Mouse (Mus musculus) urinary bladder, adult 18-20 months (tissue): ENCODE results near the gene Cdan1.

Experiments
- DNase-seq, 2 experiments: peaks; one replicate each; pipeline ENCODE4 v3.0.0; 2022; ENCODE audit warnings: low spot score in 2 of 2, mixed read lengths in 2 of 2

The Cdan1 gene

DNA sequence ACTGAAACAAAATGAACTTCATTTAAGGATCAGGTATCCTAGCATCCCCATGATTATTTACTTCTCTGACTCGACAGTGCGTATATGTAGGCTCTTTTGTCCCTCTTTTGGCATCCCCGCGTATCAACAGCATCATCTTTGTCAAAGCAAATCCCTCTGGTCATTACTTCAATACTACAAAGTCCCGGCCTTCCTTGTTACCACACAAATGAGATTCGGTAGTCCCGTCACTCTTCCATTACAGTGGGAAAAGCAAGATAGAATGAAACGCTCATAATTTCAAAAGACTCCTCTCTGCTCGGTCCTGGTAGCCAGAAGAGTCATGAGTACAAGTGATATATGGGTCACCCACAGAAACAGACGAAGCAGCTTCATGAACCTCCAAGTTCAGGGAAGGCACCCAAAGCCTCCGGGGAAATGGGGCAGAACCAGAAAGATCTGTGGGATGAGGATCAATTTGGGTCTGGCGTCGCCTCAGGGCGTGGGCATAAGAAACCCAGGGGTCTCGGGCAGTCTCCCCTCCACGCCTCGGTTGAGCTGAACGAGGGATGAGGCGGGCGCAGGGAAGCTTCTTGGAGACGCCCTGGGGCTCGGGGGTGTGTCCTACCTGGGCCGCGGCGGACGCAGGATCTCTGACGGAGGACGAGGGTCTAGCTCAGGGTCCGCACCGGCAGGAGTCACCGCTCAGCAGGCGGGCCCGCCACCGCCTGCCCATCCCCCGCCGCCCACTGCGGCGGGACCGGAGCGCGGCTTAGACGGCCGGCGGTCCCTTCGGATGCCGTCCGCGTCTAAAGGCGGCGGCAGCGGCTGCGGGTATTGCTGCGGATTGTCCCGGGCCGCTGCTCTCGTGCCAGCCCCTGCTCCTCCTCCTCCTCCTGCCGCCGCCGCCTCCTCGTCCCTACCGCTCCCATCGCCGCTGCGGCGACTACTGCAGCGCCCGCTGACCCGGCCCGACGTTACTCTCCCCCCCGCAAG, at the start of gene Cdan1:
Gene Cdan1 (minus strand): TSS at position 680 of the 975 bp plus-strand sequence.
- DNase-seq: peak in 1 of 2 experiments; percentile 22

DNA sequence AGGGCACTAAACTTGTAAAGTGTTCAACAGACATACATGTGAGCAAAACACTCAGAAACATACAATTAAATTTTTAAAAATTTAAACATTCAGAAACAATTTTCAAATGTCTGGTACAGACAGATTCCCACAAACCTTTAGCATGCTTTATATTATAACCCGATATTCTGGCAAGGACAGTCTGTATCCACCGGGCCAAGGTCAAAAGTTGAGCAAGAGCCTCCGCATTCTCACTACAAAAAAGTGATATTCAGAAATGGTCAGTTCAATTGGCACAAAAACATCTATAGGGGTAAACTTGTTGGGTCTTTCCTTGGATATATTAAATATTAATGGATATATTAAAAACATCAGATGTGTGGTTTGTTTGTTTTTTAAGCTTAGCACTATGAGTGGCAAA, 46.4 kb upstream of the Cdan1 start:
- no peak for DNase-seq

DNA sequence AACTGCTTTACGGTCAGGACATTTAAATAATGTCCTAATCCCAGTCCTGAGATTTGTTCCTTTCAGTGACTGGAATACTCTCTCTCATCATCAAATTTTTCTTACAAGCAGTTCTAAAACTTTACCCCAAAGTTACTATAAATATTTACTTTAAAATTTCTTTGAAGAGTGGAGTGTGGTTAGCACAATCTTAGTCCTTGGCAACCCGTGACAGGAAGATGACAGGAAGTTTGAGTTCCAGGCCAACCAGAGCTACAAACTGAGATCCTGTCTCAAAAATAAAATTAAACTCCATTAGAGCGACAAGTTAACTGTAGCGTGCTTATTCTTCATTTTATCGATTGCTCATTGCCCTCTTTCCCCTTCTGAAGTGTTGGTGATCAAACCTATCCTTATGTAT, 37.7 kb upstream of the Cdan1 start:
- DNase-seq: no peak

DNA sequence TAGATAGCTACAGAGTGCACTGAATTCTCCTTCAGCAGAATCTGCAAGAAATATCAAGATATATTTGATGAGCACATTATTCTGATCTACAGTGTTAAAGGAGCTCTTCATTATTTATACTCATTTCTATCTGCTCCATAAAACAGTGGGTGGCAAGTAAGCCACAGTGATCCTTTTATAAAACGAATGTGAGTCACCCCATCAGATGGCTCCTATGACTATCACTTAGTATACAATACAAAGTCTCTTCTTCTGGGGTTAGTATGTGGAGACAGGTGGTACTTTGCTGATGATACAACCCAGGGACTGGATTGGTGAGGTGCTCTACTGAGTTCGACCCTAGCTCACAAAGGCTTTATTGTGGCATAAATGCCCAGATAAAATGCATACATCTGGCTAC, 23.3 kb upstream of the Cdan1 start:
- no peak for DNase-seq

DNA sequence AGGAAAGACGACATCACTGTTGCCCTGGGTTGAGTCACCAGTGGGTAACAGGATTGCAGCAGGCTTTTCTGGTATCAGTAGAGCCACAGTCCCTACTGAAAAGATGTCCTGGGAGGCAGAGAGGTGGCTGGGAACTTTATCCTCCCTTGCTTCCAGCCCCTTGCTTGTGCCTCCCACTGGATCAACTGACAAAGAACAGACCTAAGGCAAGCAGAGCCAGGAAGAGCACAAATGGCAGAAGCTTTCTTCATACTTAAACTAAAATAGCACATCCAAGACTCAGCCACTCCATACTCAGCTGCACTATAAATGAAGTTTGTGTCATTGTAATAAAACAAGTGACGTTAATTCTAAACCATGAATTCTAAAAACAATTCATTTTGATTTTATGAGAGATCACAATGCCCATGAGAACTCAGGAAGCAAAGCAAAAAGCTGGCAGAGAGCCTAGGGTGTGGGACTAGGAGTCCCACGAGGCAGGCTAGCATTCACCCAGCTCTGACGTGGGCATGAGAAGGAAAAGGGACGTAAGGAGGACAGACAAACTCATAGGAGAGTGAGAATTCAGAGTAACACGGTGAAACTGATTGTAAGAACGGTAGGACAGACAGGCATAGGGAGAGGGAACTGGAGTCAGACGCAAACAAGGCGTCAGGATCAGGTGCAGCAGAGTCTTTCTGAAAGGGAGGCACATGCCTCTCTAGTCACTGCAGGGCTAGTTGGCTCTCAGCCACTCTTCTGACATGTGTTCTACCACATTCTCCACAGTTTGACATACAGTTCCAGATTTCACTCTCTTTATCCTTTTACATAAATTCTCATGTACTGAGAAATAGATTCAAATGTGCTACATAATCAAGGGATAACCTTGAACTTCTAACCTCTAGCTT, 21.8 kb upstream of the Cdan1 start:
- DNase-seq: no peak

DNA sequence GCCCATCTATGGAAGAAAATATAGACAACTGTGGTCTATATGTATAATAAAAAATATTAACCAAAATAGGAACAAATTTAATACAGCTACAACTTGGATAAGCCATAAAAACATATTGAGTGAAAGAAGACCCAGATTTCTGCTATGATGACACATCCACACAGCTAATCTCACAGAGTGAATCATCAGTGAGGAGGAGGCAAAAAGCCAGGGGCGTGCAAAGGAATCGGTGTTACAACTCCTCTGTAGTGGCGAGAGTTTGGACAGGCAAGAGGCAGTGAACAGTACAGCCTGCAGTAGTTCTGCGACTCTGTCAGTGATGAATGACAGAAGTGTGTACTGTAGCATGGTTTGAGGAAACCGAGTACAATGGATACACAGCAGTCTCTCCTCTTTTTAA, 17.4 kb upstream of the Cdan1 start:
- DNase-seq: no peak

DNA sequence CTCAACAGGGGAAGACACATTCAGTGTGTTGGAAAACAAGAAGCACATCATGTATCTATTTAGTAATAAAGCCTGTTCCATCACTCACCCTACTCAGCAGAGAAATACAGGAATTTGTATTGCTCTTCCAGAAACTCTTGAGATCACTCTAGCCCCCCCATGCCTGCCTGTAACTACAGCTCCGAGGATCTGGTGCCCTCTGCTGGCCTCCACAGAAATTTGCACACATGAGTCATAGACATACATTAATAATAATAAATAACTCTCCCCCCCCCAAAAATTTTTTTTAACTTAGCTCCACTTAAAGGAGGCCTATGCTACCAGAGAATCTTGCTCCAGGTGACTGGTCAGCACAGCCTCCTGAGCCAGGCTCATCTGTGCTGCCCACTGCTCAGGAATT, 16.6 kb upstream of the Cdan1 start:
- no peak for DNase-seq

DNA sequence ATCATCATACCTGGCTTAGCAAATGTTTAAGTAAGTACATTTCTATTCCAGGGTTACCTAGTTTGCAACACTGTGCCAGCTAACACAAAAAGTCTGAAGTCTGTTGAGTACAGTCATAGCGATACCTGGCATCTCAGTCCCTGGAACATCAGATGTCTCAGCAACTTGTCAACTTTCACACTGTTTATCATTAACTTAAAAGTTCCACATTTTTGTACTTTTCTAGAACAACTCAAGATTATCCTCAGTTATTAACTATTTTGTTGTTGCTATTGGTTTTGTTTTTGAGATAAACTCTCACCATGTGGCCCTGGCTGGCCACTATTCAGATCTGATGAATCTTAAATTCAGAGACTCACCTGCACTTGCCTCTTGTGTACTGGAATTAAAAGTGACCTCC, 13.5 kb upstream of the Cdan1 start:
- no peak for DNase-seq

DNA sequence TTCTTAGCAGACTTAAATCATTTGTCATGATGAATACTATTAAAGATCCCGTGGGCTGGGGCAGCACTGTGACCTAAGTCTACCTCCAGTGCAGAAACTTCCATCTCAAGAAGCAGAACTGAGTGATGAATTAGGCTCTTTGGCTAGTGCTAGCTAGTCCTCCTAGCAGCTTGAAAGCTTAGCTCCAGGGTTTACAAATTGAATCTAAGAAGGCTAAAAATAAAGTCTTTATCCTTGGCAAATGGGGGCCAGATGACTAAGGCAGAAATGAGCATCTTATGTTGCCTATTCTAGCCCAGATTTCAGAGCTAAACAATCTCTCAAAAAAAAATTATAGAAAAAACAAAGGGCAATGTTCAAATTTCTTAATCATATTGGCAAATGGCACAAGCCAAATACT, 10.8 kb upstream of the Cdan1 start:
- DNase-seq: no peak

DNA sequence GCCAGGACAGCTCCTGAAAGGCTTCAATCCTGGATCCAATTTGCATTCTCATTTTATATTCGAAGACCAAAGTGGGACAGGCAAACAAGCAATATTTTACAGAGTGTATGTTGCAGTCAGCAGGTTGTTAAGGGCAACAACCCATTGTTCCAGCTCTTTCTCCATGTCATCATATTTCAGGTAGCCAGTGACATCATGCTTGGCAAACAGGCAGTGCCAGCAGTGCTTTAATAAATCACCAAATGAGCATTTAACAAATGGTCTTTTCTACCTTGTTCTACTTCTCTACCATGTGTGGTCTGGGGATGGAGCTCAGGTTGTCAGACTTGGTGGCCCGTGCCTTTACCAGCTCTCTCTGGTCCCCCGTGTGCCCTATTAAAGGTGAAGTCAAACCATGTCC, 8.2 kb upstream of the Cdan1 start:
- no peak for DNase-seq

DNA sequence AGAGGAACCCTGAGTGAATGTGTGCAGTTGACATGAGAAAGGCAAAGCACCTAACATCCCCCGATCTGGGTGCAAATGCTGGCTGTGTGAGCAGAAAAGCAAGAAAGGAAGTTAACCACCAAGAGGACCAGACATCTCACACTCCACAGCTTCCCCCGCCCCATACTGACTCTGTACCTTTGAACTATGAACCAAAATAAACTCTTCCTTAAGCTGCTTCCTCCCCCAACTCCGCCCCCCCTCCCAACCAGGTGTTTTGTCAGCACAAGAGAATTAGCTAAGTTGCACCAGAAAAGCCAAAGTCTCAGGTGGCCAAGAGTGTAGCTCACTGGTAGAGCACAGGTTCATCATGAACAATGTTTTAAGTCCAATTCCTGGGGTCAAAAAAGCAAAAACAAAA, 3.2 kb upstream of the Cdan1 start:
- no peak for DNase-seq

DNA sequence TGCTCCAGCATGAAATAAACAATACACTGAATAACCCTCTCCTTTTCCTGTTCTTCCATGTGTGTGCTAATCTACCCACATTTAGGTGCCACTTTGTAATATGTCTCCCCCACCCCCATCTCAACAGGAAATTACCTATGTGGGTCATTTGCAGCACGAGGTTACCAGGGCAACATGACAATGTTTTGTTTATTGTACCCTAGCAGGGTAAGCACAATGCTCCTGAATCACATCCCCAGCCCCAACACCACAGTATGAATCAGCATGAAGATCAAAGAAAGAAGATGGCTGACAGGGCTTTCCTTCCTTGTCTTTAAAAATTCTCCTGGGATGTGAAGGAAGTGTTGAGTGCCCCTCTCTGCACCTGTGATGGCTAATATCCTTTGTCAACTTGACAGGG, 2.7 kb upstream of the Cdan1 start:
- no peak for DNase-seq

DNA sequence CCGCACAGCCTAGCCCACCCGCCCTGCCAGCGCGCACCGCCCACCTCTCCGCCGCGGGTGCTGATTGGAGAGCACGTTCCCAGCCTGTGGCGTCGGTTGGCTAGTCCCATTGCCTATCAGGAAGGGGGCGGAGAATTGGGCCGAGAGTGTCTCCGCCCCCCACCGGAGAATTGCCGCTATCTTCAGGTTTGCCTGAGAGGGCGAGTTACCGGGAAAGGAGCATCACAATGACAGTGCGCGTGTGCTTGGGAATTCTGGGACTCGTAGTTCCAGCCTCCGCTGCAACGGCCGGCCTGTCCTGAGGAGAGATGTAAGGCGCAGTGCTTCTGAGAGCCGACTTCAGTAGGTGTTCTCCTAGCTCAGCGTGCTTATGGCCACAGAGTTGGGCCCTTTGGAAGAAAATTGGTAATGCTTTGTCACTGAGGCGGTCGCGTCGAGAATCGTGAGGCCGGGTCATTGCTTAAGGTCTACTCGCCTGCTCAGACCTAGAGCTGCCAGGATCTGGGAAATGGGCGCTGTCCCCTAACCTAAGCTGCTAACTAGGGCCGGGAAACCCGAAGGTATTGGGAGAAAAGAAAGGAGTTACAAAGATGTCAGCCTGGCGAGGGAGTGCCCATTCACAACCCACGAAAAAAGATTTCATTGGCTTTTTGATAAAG, 625 bp upstream of the Cdan1 start, which contains the start of gene Ttbk2:
Gene Ttbk2 (minus strand): TSS at position 181 of the 659 bp plus-strand sequence.
- peak; percentile 95 to 98 for DNase-seq

DNA sequence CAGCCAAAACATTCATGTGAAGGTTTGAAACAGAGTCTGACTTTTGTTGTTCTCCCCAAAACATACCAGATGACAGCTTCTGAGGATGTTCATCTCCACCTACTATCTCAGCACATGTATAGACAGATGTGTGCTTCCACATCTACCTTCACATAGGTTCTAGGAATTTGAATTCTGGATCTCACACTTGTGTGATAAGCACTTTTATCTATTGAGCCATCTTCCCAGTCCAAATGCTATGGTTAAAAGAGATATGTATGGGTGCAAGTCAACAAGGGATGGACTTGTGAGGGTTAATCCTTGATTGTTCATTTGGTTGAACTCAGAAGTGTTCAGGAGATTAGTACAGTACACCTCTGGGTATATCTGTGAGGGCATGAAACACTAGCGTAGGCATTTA, 4.6 kb downstream of the Cdan1 start:
- no peak for DNase-seq

DNA sequence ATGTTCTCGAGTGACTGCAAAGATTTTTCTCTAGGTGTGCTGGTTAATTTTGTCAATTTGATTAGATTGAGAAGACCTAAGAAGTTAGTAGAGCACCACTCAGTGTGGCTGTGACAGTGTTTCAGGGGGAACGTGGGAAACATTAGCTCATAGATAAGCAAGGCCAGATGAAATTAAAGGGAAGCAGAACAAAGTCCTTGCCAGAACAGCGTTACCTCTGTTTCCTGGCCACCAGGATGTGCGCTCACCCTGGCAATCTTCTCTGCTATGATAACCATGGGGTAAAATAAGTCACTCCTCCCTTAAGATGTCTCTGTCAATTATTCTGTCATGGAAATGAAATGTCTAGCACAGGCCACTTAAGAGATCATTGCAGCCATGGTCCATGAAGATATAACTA, 5.9 kb downstream of the Cdan1 start:
- no peak for DNase-seq

DNA sequence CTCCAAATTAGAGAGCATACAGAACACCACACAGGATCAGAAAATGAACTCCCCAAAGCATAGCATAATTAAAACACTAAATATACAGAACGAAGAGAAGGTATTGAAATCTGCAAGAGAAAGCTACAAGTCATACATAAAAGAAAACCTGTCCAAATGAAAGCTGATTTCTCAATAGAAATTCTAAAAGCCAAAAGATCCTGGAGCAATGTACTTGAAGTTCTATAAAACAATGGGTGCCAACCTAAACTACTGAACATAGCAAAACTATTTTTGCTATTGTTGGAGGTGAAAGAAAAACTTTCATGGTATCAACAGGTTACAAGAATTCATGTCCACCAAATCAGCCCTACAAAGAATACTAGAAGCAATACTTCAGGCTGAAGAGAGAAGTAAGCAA, 8.7 kb downstream of the Cdan1 start:
- DNase-seq: no peak

DNA sequence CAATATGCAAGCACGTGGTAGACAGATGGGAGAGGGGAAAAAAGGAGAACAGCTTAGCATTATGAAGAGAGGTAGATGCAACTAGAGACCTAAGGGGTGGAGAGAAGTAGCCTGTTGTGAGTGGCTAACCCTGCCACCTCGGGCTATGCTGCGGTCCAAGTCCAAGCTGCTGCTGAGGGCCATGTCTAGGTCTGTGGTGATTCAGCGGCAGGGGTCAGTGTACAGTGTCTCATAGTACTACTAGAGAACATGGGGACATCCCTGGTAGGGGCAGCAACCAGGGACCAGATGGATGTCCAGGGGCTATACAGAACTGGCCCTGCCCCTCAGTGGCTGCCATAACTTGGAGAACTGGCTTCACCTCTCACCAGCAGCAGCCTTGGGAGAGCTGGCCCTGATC, 14.8 kb downstream of the Cdan1 start:
- no peak for DNase-seq

DNA sequence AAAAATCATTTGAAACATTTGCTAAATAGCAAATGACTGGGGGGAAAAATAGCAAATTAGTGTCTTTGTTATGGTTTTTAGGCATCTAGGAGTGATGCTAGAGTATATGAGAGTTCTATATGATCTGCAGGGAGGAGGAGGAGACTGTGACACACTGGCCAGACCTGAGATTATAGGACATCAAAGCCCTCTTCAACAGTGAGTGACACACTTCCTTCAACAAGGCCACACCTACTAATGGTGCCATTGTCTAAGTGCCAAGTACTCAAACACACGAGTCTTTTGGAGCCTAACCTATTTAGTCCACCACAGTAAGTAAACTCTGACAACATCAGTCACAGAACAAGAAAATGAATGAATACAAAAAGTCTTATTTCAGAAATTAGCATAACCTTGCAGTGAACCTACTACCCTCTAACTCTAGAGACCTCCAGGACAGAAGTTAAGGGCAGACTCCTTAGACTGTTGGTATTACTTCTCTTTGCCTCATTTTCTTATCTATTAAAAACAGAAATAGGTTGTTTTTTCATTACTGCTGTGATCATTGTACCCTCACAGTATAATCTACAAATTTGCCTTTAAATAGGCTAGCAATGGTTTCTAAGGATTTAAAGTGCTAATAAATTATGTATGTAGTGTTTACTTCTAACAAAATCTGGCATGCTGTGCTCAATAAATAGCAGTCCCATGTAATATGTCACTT, 22.8 kb downstream of the Cdan1 start:
- DNase-seq: no peak

DNA sequence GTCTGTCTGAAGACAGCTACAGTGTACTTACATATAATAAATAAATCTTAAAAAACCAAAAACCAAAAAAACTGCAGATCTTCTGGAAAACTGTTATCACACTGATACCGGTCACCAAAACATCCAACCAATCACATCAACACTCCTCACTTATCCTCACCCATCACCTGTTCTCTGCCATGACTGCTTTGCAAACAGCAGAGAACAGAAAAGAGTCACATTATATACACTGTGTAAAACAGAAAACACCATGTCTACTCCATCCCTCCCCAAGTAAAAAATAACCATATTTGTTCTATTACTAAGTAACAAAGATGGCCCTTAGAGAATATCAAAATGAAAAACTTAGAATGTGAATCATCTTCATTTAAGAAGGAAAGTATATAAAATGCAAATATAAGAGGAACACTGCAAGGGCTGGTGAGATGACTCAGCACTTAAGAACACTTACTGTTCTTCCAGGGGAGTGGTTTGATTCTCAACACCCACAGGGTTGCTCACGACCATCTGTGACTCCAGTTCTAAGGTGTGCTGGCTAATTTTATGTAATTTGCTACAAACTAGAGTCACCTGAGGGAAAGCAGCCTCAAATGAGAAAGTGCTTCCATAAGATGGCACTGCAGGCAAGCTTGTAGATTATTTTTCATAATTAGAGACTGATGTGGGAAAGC, 79.5 kb downstream of the Cdan1 start:
- no peak for DNase-seq

DNA sequence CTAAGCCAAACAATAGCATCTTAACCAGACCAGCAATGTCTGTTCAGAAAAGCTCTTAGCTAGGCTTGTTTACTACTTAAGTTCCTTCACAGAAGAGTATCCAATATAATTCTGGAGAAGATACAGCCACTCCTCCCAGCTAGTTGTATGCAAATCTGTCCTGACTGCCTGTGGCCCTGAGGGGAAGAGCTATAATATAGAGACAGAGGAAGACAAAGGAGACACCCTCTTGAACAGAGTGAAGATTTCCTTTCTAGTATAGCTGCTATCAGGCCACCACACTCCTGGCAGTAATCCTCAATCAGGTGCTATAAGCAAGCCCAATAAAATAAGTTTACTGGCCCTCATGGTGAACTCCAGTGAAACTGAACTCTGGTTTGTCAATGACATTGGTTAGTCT, 88.0 kb downstream of the Cdan1 start:
- no peak for DNase-seq

DNA sequence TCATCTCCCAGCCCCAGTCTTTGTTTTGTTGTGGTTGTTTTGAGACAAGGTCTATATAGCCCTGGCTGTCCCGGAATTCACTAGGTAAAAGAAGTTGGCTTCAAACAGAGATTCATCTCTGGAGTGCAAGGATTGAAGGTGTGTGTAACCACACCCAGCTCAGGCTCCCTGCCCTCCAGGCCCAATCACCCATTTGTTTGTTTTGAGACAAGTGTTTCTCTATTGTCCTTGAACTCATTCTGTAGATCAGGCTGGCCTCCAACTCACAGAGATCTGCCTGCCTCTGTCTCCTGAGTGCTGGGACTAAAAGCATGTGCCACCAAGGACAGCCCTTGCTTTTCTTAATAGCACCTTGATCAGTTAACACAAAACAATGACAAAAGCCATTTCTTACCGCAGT, 101.9 kb downstream of the Cdan1 start:
- no peak for DNase-seq
